Mouse (Mus musculus) T-cell, adult 2 months (primary cell): ENCODE results near the gene Agap1.

ENCODE experiments used
- DNase-seq: peaks from one replicate; pipeline ENCODE4 v3.0.0; 2022; ENCODE audit warnings: low spot score

The Agap1 gene

GRCm38 (mm10) chr1:89454196-89455123, at the start of gene Agap1:
Gene Agap1, plus strand, starts transcription at chr1:89454806.
- no peak for DNase-seq

DNA sequence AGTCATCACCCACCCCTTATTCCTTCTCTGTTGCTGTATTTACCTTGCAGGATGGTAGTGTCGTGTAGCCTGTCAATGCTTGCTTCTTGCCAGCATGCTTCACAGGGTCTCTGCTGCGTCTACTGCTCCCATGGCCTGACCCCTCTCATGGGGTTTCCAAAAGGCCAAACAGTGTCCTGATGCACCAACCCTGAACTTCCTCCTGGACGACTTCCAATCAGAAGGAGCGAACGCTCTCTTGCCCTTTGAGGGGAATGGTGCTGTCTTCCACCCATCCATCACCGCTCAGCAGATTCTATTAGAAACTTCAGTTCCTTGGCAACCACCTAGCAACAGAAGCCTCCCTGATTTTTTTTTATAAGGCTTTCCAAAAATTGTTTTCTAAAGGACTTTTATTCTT, 48.6 kb upstream of the Agap1 start:
- DNase-seq, result no peak

DNA sequence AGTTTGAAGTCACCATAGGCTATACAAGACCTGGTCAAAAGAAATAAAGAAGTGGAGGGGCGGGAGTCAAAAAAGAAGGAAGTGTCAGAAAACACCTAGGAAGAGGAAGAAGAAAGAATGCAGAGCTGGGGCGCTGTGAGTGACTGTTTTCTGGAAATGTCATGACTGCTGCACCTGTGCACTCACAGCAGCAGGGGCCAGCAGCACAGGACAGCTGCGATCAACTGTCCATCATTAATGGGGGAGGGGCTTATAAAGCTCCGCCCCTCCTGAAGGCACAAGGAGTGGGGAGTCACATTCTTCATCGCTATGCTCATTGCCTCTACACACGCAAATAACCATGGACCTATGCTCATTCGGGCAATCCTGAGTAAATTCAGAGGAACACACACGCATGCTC, 46.6 kb upstream of the Agap1 start:
- DNase-seq, result no peak

DNA sequence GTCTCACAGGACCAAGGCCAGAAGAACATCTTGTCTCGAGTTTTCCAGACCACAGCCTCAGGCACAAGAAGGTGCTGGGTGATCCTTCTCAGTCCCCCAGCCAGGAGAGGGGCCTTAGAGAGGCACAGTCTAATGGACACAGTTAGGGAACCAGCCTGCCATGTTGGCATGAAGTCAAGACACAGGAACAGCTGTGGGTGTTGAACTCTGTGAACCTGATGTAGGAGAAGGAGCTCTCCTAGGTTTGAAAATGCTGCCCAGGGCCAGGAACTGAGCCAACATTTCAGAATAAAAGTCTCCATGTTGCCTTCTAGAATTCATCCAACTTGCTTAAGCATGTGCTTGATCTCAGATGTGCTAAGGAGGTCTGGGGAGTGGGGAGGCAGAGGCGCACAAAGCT, 41.5 kb upstream of the Agap1 start:
- DNase-seq, result no peak

DNA sequence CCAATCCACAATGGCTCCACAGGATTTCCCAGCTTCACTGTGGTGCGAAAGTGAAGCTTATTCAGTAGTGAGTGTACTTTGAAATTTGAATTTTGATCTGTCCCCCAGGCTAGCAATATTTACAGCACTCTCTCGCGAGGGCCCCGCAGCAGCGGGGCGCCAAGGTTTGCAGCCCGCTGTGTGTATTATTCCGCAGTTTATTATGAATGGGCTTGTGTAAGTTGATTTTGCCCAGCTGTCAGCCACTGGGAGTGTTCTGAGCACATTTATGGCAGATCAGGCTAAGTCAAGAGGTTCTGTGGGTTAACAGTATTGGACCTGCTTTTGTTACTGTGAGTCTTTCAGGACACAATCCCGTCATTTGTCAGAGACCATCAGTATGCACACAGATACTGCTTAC, 40.0 kb upstream of the Agap1 start:
- no peak for DNase-seq

GRCm38 (mm10) chr1:89416929-89417328, 37.7 kb upstream of the Agap1 start:
- DNase-seq, result no peak

GRCm38 (mm10) chr1:89420642-89421041, 34.0 kb upstream of the Agap1 start:
- DNase-seq, result no peak

DNA sequence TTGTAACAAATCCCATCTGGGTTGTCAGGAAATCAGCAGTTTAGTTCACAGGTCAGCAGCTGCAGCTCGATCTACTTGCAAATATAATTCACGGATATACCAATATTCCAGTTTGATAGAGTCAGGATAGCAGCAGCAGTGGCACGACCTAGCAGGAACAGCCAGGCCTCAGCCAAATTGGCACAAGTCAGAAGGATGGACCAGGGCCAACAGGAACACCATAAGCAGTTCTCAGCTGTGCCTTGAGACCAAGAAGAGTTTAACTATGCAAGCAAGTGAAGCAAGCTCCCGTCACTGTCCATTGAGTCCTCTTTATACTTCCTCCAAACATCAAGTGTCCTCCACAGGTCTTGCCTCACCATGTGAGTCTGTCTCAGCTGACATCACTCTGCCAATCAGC, 33.2 kb upstream of the Agap1 start:
- no peak for DNase-seq

GRCm38 (mm10) chr1:89424563-89424962, 30.0 kb upstream of the Agap1 start:
- no peak for DNase-seq

DNA sequence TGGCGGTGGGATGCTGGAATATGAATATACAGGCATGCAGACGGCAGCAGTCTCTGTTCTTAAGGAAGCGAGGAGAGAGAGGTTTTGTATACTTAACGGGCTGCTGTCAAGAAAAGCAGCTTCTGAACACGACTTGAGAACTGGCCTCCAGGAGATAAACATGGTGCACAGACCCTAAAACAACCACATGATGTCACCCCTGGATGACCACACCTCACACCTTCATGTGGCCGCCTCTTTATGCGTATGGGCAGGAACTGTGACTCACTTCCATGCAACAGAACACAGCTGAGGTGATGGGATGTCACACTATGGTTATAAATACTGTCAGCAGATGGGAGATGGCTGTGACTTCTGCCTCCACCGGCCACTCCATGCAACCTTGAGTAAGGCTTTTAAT, 28.5 kb upstream of the Agap1 start:
- DNase-seq, result no peak

DNA sequence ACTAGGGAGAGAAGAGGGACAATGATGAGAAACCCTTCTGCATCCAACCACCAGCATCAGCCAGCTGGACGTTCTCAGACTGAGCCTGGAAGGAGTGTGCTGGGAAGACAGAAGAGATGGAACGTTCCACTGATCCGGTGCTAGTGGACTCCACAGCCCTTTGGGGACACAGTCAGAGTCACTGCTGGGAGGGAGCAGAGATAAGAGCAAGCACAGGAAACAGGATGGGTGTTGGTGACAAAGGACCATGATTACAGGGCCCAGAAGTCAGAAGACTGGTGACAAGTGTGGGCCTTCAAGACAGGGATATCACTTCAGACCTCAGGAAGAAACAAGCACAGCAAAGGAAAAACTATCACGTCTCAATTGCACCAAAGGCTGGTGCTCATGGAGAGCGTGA, 25.9 kb upstream of the Agap1 start:
- no peak for DNase-seq

GRCm38 (mm10) chr1:89429946-89430640, 24.5 kb upstream of the Agap1 start:
- no peak for DNase-seq

DNA sequence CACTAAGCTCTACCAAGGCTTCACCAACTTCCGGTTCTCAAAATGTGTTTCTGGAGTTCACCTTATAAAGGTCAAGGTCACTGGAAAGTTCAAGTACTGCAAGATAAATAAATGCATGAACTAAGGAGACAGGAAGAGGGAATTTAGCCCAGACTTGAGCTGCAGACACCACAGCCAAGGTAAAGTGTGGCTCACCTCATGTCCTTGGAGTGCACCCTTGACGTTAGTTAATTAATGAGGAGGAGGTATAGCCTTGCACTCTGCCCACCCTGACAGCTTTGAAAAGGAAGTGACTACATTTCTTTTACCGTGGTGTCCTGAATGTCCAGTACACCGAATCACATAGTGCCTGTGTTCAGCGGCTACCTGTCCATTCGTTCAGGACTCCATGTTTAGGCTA, 15.3 kb upstream of the Agap1 start:
- DNase-seq, result no peak

DNA sequence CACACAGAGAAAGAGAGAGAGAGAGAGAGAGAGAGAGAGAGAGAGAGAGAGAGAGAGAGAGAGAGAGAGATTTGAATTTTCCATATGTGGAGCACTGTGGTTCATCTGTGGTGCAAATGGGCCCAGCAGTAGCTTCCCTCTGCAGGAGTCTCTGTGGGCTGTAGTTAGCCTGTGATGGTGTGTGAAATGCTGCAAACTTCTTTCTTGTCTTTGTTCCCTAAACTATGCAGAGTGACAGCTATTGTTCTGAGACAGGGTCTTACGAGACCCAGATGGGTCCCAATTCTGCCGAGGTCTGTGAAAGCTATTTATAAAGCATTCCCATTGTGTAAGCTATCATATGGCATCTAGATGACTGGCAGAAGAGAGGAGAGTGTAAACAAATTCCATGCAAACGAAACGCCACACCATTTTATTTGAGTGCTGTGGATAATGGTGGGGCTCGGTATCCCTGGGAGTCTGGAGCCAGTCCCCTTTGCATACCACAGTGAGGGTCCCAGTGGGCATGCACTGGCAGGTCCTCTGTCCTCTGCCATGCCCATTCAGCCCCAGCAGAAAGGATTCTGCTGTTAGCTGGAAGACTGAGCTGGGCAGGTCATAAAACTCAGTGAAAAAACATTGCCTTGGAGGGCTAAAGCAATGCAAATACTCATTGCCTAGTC, 13.2 kb upstream of the Agap1 start:
- DNase-seq, result no peak

GRCm38 (mm10) chr1:89443512-89443911, 11.1 kb upstream of the Agap1 start:
- DNase-seq, result no peak

DNA sequence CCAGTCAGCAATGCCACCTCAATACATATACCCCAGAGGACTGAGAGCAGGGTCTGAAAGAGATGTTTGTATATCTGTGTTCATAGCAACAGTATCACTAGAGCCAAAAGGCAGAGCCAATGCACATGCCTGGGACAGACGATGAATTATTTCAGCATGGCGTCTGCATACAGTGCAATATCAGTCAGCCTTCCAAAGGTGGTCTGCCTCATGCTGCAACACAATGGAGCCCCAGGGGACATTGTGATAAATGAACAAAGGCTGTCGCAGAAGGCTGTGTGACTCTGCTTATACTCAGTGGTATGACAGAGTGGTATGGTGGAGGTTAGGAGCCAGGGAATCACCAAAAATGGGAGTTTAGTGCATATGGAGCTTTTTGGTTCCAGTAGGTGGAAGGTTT, 10.6 kb upstream of the Agap1 start:
- no peak for DNase-seq

GRCm38 (mm10) chr1:89450139-89450538, 4.5 kb upstream of the Agap1 start:
- no peak for DNase-seq

GRCm38 (mm10) chr1:89452138-89452537, 2.5 kb upstream of the Agap1 start:
- no peak for DNase-seq

DNA sequence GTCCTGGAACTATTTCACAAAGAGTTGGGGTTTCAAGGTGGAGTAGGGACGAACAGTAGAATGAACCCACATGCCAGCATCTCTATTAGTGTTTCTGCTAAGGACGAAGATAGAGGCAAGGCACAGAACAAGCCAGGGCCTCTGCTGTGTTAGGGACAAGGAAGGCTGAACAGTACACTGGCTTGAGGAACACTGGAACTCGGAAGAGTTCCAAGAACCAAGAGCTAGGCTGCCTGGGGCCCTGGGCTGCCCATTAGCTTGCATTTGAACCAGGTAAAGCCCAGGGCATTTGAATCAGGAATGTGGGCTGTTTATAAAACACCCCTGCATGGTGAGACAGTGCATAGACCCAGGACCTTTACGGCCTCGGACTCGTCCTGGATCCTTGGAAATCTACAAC, 940 bp upstream of the Agap1 start:
- no peak for DNase-seq

- DNase-seq, result no peak
These were observed 950 bp downstream of the Agap1 start for GRCm38 (mm10) chr1:89455421-89456091.

- DNase-seq, result no peak
These were observed 1.9 kb downstream of the Agap1 start for GRCm38 (mm10) chr1:89456456-89456855.
